Mouse (Mus musculus) 3T3-L1 (cell line): ENCODE data around the gene Capn15.

ENCODE experiments used
- DNase-seq: peaks from one replicate; pipeline ENCODE4 v3.0.0-alpha.2; 2015; ENCODE audit warnings: low read depth, low spot score

Gene Capn15

DNA sequence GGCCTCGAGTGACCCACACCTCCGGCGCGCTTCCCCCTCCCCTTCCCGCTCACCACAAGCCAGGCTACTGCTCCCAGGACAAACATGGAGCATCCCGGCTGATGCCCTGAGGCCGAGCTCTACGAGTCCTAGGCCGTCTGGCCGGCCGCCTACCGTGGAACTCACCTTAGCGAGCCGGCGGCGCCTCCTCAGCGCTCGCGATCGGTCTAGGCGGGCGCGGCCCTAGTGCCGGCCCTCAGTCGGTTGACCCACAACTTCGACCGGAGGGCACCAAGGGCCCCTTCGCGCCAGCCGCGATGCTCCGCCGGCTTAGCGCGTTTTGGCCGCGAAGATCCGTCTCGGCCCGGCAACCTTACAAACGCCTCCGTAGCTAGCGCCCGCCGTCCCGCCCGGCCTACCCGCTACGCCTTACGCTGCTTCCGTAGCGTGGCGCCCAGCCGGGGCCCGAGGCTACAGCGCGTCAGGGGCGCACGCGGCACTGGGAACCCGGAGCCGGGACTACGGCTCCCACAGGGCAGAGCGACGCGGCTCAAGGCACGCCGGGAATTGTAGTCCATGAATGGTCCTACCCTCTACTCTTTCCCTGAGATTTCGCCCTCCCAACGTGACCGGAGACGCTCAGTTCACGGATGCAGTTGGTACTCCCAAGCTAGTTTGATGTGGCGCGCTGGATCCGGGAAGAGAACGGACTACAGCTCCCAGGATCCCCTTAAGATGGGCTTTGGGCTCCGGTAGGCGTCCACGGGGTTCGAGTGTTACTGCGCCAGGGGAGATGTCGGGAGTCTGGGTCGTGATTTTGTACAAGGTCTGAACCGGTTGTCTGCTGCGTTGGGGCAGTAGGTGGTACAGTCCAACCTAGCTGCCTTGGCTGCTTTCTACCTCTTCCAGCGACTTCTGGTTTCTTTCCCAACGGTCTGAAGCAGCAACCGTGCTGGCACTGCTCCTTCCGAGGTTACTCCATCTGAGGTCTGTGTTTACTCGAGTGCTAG is at the start of gene Capn15:
Capn15 (minus strand) TSS at position 491 of the 989 bp plus-strand sequence.
- peak; percentile 99 for DNase-seq

DNA sequence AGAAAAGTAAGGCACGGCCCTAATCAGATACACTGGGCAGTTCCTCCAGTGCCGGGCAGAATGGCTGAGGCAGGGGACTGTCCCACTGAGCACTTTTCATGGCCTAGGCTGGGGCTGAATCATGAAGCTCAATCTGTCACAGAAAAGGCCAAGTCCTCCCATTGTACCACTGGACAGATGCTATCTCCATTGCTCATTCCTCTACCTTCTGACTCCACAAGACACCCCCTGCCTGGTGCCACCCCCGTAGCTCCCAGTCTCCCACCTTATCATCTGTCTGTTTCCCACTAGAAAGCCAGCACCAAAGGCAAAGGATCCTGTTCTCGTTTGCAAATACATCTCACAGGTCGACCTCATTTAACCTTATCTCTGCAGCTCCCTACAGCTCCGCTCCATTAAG is 46.4 kb upstream of the Capn15 start:
- DNase-seq: no peak

DNA sequence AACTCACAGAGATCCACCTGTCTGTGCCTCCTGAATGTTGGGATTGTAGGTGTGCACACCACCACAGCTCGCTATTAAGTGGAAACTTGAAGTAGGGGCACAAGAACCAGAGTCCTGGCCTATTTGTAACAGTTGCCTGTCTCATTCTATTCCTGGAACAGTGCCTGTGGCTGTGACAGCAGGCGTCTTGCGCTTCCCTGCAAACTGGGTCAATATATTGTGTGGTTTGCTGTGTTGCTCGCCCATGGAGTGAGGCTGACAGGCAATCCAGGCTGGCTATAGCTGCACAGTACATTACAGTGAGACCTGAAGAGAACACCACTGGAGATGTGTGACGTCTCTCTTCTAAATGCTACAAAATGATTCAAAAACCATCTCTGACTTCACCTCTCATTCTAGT is 46.0 kb upstream of the Capn15 start:
- no peak for DNase-seq

DNA sequence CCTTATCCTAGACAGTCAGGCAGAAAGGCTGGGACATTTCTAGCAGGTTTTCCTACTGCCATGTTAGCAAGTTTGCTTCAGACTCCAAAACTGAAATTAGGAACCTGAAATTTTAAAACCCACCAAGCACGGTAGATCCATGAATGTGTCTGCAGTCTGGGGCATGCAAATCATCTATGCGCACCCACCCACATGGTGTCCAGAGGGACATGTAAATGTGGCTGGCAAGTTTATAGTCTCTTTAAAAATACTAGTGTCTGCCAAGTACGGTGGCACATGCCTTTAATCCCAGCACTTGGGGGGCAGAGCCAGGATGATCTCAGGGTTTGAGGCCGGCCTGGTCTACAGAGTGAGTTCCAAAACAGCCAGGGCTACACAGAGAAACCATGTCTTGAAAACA is 42.7 kb upstream of the Capn15 start:
- no peak for DNase-seq

GRCm38 (mm10) chr17:26024674-26025073 is 39.1 kb upstream of the Capn15 start:
- DNase-seq: no peak

- DNase-seq: no peak
These were observed 38.4 kb upstream of the Capn15 start for GRCm38 (mm10) chr17:26023966-26024365.

- no peak for DNase-seq
These were observed 37.6 kb upstream of the Capn15 start for GRCm38 (mm10) chr17:26023181-26023580.

DNA sequence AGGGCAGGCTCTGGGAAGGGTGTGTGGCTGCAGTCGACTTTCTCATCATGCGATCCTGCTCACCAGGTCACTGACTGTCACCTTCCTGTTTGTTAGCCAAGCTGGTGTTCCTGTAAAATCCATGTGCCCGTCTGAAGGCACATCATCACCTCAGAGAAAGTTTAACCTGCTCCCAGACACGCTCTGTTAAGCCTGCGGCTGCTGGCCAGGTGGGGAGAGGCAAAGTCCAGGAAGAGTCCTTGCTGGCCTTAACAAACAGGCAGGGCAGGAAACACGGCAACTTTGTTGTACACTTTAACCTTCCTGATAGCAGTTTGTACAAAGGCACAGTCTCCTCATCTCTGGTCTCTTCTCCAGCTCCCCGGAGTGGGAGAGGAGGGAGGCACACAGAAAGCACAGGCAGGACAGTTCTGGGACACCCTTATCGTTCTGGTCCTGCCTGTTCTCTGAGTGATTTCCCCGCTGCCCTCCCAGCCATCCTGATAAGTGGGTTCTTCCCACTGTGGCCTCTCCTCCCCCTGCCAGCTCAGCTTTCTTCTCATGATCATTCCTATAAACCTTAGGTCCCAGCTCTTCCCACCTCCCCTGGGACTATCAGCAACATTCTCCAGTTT is 36.2 kb upstream of the Capn15 start:
- DNase-seq: no peak

DNA sequence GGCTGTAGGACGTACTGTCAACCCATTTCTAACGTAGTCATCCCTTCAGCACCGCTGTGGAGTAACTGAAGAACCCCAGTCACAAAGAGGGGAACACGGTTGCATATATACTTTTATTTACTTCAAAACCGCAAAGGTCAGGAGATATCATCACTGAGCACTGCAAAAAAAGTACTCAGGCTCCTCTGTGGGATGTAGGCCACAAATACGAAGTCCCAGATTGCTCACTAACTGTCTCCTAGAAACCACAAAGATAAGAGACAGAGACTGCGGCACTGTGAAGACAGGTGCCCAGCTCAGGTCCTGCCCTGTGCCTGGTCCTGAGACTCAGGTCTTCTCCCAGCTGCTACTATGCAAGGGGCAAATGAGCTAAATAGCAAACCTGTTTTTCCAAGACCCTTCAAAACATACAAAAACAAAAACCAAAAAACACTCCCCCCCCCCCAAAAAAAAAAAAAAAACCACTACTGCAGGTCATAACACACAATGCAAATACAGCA is 35.3 kb upstream of the Capn15 start:
- no peak for DNase-seq

- no peak for DNase-seq
These were observed 32.8 kb upstream of the Capn15 start for GRCm38 (mm10) chr17:26018388-26018787.

DNA sequence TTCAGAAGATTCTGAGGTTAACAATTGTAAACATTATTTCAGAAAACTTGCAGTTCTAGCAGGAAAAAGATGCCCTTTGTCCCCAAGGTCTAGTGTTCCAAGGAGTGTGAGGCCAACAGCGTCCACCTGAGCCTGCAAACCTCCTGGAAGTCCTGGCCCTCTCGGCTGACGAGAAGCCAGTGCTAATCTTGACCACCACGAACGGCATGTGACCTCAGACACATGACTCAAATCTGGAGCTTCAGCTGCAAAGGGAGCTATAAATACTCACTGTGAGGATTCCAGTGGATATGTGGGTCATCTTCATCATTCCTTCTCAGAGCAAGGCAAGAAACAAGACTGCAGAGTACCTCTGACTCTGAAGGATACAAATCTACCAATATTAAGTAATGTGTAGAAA is 32.4 kb upstream of the Capn15 start:
- DNase-seq: peak; percentile 4

DNA sequence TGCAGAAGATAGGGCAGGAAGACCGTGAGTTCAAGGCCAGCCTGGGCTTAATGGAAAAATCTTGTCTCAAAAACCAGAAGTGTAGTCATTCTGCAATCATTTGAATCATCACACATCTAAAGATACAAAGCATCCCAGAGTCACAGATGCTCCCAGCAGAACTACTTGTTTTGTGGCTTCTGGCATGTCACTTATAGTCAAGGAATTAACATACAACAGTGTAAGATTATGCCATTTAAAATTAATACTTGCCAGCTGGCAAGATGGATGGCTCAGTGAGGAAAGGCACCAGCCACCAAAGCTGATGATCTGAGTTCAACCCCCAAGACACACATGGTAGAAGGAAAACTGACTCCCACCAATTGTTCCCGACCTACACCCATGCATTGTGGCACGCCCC is 31.4 kb upstream of the Capn15 start:
- DNase-seq: no peak

DNA sequence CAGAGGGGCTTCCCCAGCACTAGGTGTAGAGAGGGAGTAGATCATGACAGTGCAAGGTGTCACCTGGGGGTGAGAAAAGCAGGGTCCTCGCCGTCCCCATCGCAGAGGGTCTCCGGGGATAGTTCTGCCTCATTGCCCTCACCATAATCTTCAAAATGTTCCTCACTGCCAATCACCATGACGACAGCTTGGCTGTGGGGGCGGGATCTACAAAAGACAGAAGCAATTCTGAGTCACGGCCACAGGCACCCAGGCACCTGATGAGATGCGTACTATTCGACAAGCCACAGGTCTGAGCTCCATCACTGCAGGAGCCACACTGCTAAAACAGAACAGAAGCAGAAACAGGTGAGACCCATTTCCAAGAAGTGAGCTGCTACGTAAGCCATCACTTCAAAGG is 28.1 kb upstream of the Capn15 start:
- DNase-seq: peak; percentile 11

DNA sequence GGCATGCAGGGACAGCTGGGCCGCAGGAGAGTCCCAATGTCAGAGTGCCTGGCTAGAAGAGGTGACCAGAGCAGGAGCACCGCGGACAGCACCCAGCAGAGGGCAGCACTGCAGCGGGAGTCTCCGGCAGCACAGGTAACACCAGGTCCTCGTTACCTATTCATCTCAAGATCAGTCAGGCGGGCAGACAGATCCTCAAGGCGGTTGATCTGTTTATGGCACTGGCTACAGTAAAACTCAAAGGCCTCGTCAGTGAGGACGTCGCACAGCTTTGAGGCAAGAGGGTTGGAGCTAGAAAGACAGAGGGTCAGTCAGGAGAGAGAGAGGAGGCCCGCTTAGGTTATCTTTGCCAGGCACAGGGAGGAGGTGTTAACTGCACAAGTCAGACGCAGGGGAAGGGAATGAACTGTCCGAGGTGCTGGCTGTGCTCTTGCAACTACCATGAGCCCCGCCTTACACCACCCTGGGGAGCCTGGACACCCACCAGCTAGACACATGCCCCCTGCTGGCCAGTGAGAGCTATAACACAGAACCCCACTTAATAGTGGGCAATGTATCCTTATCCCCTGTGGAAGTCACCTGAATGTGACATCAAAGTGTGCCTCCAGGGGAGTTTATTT is 26.4 kb upstream of the Capn15 start:
- peak; percentile 91 for DNase-seq

DNA sequence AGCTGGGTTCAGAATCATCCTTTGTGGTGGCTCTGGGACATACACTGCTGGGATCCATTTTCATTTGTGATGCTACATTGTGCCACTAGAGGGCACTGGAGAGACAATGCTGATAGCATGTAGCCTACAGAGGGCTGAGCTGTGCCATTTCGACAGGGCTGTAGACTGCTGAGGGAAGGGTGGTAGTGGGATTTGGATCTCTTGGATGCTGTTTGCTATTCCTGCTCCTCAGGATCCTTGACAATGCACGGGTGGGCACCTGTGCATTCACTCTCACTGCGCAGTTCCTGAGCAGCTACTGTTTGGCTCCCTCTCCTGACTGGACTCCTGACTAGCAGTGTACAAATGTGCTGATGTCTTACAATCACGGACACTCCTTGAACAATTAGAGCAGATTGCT is 23.9 kb upstream of the Capn15 start:
- peak; percentile 93 for DNase-seq

- no peak for DNase-seq
These were observed 23.2 kb upstream of the Capn15 start for GRCm38 (mm10) chr17:26008787-26009186.

DNA sequence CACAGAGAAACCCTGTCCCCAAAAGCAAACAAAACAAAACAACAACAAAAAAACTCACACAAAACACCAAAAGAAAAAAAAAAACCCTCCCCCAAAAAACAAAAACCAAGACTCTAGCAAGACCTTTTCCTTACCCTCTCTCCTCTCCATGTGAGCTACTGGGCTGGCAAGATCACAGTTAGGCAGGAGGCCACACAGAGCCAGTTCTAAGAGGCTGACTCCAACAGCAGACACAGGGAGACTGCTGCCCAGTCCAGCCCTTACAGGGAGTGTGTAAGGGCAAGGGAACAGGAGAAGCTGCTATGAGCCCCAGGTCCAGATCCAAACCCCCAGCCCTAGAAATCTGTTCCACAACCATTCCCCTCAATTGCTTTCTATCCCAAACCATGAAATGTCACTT is 22.7 kb upstream of the Capn15 start:
- no peak for DNase-seq

DNA sequence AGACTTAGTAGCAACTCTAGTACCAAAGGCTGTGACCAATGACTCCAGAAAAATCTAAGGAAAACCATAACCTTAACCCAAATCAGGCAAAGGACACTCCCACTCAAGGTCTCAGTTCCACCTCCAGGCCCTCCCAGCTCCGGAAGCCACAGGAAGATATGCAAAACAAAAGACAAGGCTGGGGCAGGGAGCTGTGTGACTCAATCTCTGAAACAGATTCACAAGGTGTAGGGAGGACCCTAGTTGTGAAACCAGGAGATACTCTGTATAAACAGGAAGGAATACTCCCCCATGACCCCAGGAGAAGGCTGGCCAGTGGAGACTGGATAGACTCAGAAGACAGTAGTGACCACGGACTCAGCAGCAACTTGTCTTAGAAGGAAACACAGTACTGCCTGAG is 22.1 kb upstream of the Capn15 start:
- no peak for DNase-seq

GRCm38 (mm10) chr17:26005731-26006450 is 20.3 kb upstream of the Capn15 start:
- no peak for DNase-seq

DNA sequence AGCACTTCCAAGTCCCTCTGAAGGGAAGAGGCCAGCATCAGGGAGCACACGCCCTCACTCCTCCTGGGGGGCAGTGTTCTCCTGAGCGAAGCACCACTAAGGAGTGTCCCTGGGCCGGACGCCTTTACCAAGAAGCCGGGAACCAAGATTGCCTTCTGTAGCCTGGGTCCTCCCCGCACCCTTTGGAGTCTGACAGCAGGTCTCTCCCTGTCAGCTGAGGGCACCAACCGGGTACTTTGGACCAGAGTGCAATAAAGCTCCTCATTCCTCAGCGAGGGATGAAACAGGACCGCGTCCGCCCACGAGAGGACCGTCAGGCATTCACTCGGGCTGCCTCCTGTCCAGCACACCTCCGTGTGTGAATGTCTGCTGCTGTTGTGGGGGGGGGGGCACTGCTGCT is 19.1 kb upstream of the Capn15 start:
- no peak for DNase-seq

- DNase-seq: no peak
These were observed 18.3 kb upstream of the Capn15 start for GRCm38 (mm10) chr17:26003864-26004263.

DNA sequence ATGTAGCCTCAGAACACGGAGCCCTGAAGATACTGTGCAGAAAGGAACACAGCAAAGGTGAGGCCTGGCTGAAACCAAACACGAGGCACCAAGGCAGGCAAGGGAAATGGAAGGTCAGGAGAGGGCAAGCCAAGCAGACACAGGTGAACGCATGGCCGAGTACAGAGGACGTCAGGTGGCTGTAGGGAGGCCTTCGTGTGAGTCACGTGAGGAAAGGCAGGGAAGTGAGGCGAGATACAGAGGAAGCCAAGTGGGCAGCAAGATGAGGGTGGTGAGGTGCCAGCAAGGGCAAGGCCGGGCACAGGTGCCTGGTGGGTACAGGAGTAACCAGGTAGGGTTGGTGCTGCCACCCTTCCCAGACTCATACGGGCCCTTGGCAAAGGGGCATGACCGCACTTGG is 12.8 kb upstream of the Capn15 start:
- DNase-seq: no peak
